Mouse (Mus musculus) megakaryocyte, embryonic 14.5 days (primary cell): ENCODE data around the gene Baiap2l1. TPM values are rescaled to one million over a fixed set of nuclear protein-coding genes. Genes with fewer than 3 reads are reported as not detected.

Experiments
- H3K27me3 ChIP-seq: replicated peaks from 2 replicates; pipeline ENCODE3; 2012; ENCODE audit warnings: inconsistent platforms
- H3K36me3 ChIP-seq: replicated peaks from 2 replicates; pipeline ENCODE3; 2012; ENCODE audit warnings: low read length, inconsistent platforms, mixed read lengths
- H3K4me1 ChIP-seq: 2 replicates; pipeline ENCODE4 v1.6.1; 2012; ENCODE audit warnings: inconsistent platforms
- H3K4me3 ChIP-seq: replicated peaks from 2 replicates; pipeline ENCODE3; 2012; ENCODE audit warnings: moderate library complexity, mild to moderate bottlenecking, inconsistent platforms
- H3K9me3 ChIP-seq: 2 replicates; pipeline ENCODE4 v1.6.1; 2012; ENCODE audit warnings: inconsistent platforms
- FLI1 ChIP-seq: IDR thresholded peaks from 2 replicates; pipeline ENCODE4 v1.6.1; 2012; ENCODE audit warnings: low read length, inconsistent platforms, mixed read lengths
- GATA1 ChIP-seq: IDR thresholded peaks from 3 replicates; pipeline ENCODE4 v1.6.1; 2012; ENCODE audit warnings: mixed read lengths, low read length, inconsistent platforms, borderline replicate concordance
- polyA plus RNA-seq: library from polyadenylated mRNA; stranded (reverse); fragments of >175 nt; gene quantifications from 2 replicates; pipeline ENCODE4 v1.2.3, GENCODE M21; 2012; ENCODE audit warnings: low replicate concordance; ENCODE audit not compliant: insufficient read depth

Baiap2l1 gene
- polyA plus RNA-seq, 1 experiment = not detected

DNA sequence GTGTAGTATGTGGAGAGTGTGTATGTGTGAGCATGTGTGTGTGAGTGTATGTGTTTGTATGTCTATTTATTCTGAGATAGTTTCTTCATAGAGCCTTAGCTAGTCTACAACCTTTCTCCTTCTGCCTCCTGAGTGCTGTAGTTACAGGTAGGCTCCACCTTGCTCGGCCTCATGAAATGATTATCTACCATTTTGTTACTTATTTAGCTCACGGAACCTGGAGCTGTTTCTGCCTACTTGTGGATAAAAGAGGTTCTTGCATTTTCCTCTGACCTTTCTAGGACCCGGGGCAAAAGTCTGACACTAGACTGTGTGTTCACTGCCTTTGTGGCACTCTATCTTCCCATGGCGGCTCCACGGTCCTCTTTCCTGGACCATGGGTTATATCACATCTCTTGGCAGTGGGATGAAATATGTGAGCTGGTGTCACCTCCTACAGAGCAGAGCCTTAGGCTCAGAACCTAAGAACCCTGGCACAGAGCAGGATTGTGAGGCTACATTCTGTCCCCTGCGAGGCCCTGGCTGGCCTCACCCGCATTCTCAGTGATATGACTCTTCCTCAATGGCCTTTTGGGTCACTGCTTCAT lies 113.9 kb downstream of the Baiap2l1 start, which contains the start of gene Bri3:
TSS of gene Bri3 (plus strand) at position 537 of the 587 bp plus-strand sequence.
- Histone ChIP-seq H3K4me3 (no peak within 1 kb of the TSS), H3K36me3 (no peaks in the 10 kb centered on the region), H3K27me3 (peaks cover 2% of the 10 kb centered on the region), H3K4me1 (0 out of 2 replicates have a peak, but pooled peaks cover 3% of the 10 kb centered on the region), H3K9me3 (0 out of 2 replicates have a peak, but pooled peaks cover 4% of the 10 kb centered on the region)
- TF ChIP-seq GATA1 (no peak), FLI1 (no peak)

DNA sequence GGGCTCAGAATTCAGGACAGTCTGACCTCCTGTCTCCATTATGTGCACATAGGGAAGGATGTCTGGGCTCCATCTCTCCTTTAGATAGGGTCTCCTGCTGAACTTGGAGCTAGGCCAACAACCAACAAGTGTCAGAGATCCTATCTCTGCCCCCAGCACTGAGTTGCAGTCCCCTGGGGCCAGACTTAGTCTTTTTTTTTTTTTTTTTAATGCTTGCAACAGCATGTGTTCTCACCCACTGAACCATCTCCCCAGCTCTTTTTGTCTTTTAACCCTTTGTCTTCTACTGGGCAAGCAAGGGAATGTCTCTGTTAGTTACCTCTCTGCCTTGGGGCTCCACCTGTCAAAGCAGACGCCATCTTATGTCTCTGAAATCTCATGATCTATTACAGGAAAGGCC lies 118.9 kb downstream of the Baiap2l1 start:
- H3K4me3 ChIP-seq = no peak overlapping the region
- no peak for TF ChIP-seq FLI1
- TF ChIP-seq GATA1 = no peak
- H3K4me1 ChIP-seq = no peaks in the 10 kb centered on the region
- peaks cover 4% of the 10 kb centered on the region for H3K27me3 ChIP-seq
- H3K9me3 ChIP-seq = peaks cover 10% of the 10 kb centered on the region
- H3K36me3 ChIP-seq = no peaks in the 10 kb centered on the region

DNA sequence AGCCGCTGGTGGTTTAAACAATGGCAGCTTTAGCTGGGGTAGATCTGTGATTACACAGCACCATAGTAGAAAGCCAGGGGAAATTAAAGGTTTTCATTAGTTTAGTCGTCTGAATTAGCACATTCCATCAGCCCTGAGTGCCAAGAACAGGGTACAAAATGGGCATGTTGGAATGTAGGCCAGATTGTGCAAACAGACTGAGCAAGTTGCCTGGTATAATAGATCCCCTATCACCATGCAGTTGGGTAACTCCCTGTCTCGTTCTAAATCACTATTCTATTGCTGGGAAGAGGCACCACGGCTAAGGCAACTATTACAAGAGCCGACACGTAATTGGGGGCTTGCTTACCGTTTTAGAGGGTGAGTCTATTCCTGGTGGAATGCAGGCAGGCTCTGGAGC lies 123.2 kb downstream of the Baiap2l1 start:
- Histone ChIP-seq H3K36me3 (no peaks in the 10 kb centered on the region), H3K27me3 (peaks cover 6% of the 10 kb centered on the region), H3K4me1 (no peaks in the 10 kb centered on the region), H3K4me3 (no peak overlapping the region), H3K9me3 (peaks cover 14% of the 10 kb centered on the region)
- no peak for TF ChIP-seq FLI1
- TF ChIP-seq GATA1 = no peak

DNA sequence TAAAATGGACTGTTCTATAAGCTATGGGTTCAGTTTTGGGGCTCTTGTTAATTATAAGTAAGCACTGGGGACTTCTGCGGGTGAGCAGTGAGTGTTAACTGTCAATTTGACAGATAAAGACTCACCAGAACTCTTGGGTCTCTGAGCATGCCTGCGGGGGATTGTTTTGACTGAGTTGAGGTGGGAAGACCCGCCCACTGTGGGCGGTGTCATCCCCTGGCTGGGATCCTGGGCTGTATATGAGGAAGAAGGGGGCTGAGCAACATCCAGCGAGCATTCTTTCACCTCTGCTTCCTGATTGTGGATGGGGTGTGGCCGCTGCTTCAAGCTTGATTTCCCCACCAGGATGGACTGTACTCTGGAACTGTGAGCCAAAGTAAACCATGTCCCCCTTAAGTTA lies 123.7 kb downstream of the Baiap2l1 start:
- Histone ChIP-seq H3K27me3 (peaks cover 6% of the 10 kb centered on the region), H3K4me3 (no peak overlapping the region), H3K9me3 (peaks cover 14% of the 10 kb centered on the region), H3K36me3 (no peaks in the 10 kb centered on the region), H3K4me1 (no peaks in the 10 kb centered on the region)
- TF ChIP-seq FLI1 = no peak
- TF ChIP-seq GATA1 = no peak

DNA sequence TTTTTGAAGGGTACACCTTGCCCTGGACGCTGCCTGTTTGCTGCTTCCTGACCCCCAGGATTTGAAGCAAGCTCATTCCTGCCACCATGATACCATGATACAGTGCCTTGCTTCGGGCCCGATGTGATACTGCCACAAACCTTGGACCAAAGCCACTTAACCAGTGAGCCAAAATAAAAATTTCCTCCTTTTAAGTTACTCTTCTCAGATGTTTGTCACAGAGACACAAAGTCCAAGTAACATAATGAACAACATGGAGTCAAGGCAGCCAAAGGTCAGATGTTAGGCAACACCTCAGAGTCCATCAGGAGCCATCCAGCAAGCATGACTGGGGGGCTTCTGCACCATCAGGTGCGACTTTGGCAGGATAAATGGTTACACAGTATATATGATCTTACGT lies 125.4 kb downstream of the Baiap2l1 start:
- Histone ChIP-seq H3K27me3 (peaks cover 5% of the 10 kb centered on the region), H3K36me3 (no peaks in the 10 kb centered on the region), H3K4me1 (no peaks in the 10 kb centered on the region), H3K4me3 (no peak overlapping the region), H3K9me3 (peaks cover 8% of the 10 kb centered on the region)
- no peak for TF ChIP-seq GATA1
- no peak for TF ChIP-seq FLI1

DNA sequence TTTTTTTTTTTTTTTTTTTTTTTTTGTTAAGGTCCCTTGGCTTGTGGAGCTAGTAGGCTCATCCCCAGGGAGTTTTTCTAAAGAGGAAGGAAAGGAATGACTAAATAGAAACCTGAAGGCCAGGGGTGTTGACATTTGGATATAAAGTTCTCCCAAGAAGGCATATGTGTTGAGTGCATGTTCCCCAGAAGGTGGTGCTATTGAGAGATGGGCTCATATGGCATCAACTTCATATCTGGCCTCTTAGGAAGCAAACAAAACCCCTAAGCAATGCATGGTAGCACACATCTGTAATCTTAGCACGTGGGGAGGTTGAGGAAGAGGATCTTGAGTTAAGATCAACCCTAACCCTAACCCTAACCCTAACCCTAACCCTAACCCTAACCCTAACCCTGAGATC lies 126.5 kb downstream of the Baiap2l1 start:
- Histone ChIP-seq H3K9me3 (peaks cover 13% of the 10 kb centered on the region), H3K36me3 (no peaks in the 10 kb centered on the region), H3K4me1 (no peaks in the 10 kb centered on the region), H3K4me3 (no peak overlapping the region), H3K27me3 (peaks cover 5% of the 10 kb centered on the region)
- no peak for TF ChIP-seq FLI1
- no peak for TF ChIP-seq GATA1

DNA sequence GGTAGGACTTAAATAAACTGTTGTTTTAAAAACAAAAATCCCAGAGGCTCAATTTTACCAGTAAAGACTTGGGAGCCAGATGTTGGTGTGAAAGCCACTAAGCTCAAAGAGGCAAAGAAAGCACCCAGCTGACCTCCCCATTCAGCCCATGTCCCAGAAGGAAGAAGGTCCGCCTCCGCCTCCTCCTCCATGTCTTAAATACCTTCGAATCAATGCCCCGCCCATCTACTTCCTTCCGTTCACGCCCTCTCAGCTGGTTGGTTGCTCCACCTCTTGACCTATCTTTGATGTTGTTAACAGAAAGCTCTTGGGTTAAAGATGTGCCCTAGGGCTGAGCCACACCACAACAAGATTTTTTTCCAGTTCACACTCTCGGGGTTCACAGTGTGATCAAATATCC lies 127.7 kb downstream of the Baiap2l1 start:
- Histone ChIP-seq H3K9me3 (peaks cover 13% of the 10 kb centered on the region), H3K4me3 (no peak overlapping the region), H3K4me1 (no peaks in the 10 kb centered on the region), H3K36me3 (no peaks in the 10 kb centered on the region), H3K27me3 (peaks cover 5% of the 10 kb centered on the region)
- TF ChIP-seq FLI1 (no peak), GATA1 (no peak)

DNA sequence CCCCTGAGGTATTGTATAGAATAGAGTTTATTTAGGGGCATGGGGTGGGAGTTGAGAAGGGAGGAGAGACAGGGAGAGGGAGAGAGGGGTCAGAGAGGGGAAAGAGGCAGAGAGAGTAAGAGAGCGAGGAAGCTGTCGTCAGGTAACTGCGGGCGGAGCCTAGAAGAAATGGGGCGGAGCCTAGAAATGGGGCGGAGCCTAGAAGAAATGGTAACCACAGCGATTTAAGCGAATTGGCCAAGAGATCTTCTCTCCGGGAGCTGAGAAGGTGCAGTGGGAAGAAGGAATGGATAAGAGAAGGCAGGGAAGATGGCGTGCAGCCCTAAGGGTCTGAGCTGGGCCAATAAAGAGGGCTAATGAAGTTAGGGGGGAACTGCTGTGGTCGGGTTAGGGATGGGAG lies 131.7 kb downstream of the Baiap2l1 start:
- H3K4me3 ChIP-seq = no peak overlapping the region
- peaks cover 13% of the 10 kb centered on the region for H3K9me3 ChIP-seq
- H3K27me3 ChIP-seq = peaks cover 19% of the 10 kb centered on the region
- H3K36me3 ChIP-seq = no peaks in the 10 kb centered on the region
- peaks cover 34% of the 10 kb centered on the region for H3K4me1 ChIP-seq
- TF ChIP-seq FLI1 = no peak
- no peak for TF ChIP-seq GATA1

DNA sequence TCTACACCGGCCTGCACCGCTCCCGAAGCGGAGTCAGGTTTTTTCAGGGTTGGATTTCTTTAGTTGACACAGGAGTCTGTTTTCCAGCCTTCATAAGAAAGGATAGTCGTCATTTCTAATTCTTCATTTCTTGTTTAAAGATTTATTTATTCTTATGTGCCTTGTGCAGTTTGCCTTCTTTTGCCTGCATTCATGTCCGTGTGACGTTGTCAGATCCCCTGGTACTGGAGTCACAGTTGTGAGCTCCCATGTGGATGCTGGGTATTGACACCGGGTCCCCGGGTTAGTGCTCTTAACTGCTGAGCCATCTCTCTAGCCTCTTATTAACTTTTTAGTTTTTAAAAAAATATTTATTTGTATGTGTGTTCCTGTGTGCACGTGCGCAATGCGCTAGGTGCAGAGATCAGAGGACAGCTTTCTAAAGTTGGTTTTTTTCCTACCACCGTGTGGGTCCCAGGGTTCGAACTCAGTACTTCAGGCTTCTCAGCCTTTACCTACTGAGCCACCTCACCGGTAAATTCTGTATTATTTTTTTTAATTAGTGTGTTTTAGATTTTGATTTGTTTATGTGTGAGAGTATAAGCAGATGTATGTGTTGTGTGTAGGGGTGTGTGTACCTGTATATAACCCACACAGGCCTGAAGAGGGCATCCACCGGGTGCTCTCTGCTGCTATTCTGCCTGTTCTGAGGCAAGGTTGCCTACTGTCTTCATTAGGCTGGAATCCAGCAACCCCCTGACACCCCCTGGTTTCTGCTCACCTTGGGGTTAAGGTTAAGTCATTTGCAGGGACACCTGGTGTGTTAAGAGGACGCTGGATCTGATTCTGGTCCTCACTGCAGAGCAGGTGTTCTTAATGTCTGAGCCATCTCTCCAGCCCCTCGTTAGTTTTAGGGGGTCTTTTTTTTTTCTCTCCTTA lies 133.8 kb downstream of the Baiap2l1 start:
- Histone ChIP-seq H3K36me3 (no peaks in the 10 kb centered on the region), H3K4me3 (peak overlapping the region; percentile 95), H3K27me3 (peaks cover 15% of the 10 kb centered on the region), H3K4me1 (peaks cover 46% of the 10 kb centered on the region), H3K9me3 (peaks cover 5% of the 10 kb centered on the region; the same call in 1 of the 2 replicates)
- TF ChIP-seq FLI1 (no peak), GATA1 (no peak)

DNA sequence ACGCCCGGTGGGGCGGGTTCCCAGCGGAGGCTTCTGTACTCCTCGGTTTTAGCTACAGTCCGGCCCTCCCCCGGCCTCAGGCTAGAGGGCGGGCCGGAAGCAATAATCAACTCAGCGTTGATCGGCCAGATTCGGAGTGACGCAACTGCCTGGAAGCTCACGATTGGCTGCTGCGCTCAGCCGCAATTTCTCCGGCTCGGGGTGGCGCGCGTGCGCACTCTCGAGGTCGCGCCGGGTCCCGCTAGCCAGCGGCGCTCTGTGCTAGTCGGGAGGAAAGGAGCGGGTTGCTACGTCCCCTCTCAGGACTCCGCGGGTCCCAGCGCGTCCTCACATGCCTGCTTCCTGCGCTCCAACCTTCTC lies 134.4 kb downstream of the Baiap2l1 start, which contains the start of gene Tecpr1:
TSS of gene Tecpr1 (minus strand) at position 113 of the 360 bp plus-strand sequence.
- H3K36me3 ChIP-seq = no peaks in the 10 kb centered on the region
- TF ChIP-seq FLI1 = no peak
- no peak for TF ChIP-seq GATA1
- H3K4me3 ChIP-seq = peak within 1 kb of the TSS; percentile 95
- H3K27me3 ChIP-seq = peaks cover 17% of the 10 kb centered on the region
- peaks cover 5% of the 10 kb centered on the region; the same call in 1 of the 2 replicates for H3K9me3 ChIP-seq
- H3K4me1 ChIP-seq = peaks cover 49% of the 10 kb centered on the region
